Mouse (Mus musculus): Measurements from ENCODE around the gene Cep72. TPM values are rescaled to one million over a fixed set of nuclear protein-coding genes. Genes with fewer than 3 reads are reported as not detected.
"Not testable (repeated sequence)": the region's sequence is repeated elsewhere in the genome, so short reads cannot be mapped to it uniquely, and the experiment has no call there.

Gene Cep72
- polyA plus RNA-seq, 1 experiment from 2014 or later: 25.2 TPM

GRCm38 (mm10) chr13:74095936-74096335, 33.8 kb upstream of the Cep72 start:
- Histone ChIP-seq H3K27ac (replicated peaks; ENCODE audit: low read depth, low read length) (no peak overlapping the region), H3K4me1 (ENCODE audit: control insufficient read depth, insufficient read depth, low read length) (no peaks in the 10 kb centered on the region), H3K36me3 (replicated peaks; ENCODE audit: control insufficient read depth, insufficient read depth, low read depth, low read length) (no peaks in the 10 kb centered on the region), H3K4me3 (ENCODE audit: low read depth, low read length) (no peak overlapping the region), H3K4me2 (ENCODE audit: low read depth, low read length) (no peak overlapping the region), H3K9me3 (replicated peaks; ENCODE audit: control insufficient read depth, low read length) (no peaks in the 10 kb centered on the region), H3K27me3 (ENCODE audit: control insufficient read depth, insufficient read depth, low read length) (no peaks in the 10 kb centered on the region), H3K9ac (replicated peaks; ENCODE audit: low read length) (no peak overlapping the region)
- WGBS: 62% methylated on average over 2 of the region's 2 CpGs
- DNase-seq (ENCODE audit: low spot score) (no peak), ATAC-seq (replicated peaks; ENCODE audit: insufficient number of reproducible peaks, low FRiP score, low TSS enrichment, low read depth) (no peak)

GRCm38 (mm10) chr13:74090265-74090664, 28.2 kb upstream of the Cep72 start:
- no peak overlapping the region for H3K4me2 ChIP-seq (ENCODE audit: low read depth, low read length)
- H3K27me3 ChIP-seq (ENCODE audit: control insufficient read depth, insufficient read depth, low read length): no peaks in the 10 kb centered on the region
- H3K36me3 ChIP-seq (replicated peaks; ENCODE audit: control insufficient read depth, insufficient read depth, low read depth, low read length): no peaks in the 10 kb centered on the region
- DNase-seq (ENCODE audit: low spot score) (no peak), ATAC-seq (replicated peaks; ENCODE audit: insufficient number of reproducible peaks, low FRiP score, low TSS enrichment, low read depth) (no peak)
- no peak overlapping the region for H3K4me3 ChIP-seq (ENCODE audit: low read depth, low read length)
- H3K4me1 ChIP-seq (ENCODE audit: control insufficient read depth, insufficient read depth, low read length): no peaks in the 10 kb centered on the region
- H3K9me3 ChIP-seq (replicated peaks; ENCODE audit: control insufficient read depth, low read length): no peaks in the 10 kb centered on the region
- no peak overlapping the region for H3K9ac ChIP-seq (replicated peaks; ENCODE audit: low read length)
- WGBS: 78% methylated on average over 3 of the region's 3 CpGs
- H3K27ac ChIP-seq (replicated peaks; ENCODE audit: low read depth, low read length): no peak overlapping the region

- no peak for DNase-seq (ENCODE audit: low spot score)
- H3K27ac ChIP-seq (replicated peaks; ENCODE audit: low read depth, low read length): no peak overlapping the region
- H3K36me3 ChIP-seq (replicated peaks; ENCODE audit: control insufficient read depth, insufficient read depth, low read depth, low read length): no peaks in the 10 kb centered on the region
- no peak for ATAC-seq (replicated peaks; ENCODE audit: insufficient number of reproducible peaks, low FRiP score, low TSS enrichment, low read depth)
- WGBS: 90% methylated on average over 7 of the region's 7 CpGs
- H3K4me3 ChIP-seq (ENCODE audit: low read depth, low read length): no peak overlapping the region
- H3K9ac ChIP-seq (replicated peaks; ENCODE audit: low read length): no peak overlapping the region
- no peaks in the 10 kb centered on the region for H3K27me3 ChIP-seq (ENCODE audit: control insufficient read depth, insufficient read depth, low read length)
- H3K9me3 ChIP-seq (replicated peaks; ENCODE audit: control insufficient read depth, low read length): no peaks in the 10 kb centered on the region
- no peak overlapping the region for H3K4me2 ChIP-seq (ENCODE audit: low read depth, low read length)
- H3K4me1 ChIP-seq (ENCODE audit: control insufficient read depth, insufficient read depth, low read length): no peaks in the 10 kb centered on the region
These were observed 11.3 kb upstream of the Cep72 start for GRCm38 (mm10) chr13:74073369-74073768.

- ATAC-seq (replicated peaks; ENCODE audit: insufficient number of reproducible peaks, low FRiP score, low TSS enrichment, low read depth) (no peak), DNase-seq (ENCODE audit: low spot score) (no peak)
- Histone ChIP-seq H3K9ac (replicated peaks; ENCODE audit: low read length) (no peak overlapping the region), H3K4me1 (ENCODE audit: control insufficient read depth, insufficient read depth, low read length) (no peaks in the 10 kb centered on the region), H3K4me2 (ENCODE audit: low read depth, low read length) (no peak overlapping the region), H3K4me3 (ENCODE audit: low read depth, low read length) (no peak overlapping the region), H3K27me3 (ENCODE audit: control insufficient read depth, insufficient read depth, low read length) (no peaks in the 10 kb centered on the region), H3K27ac (replicated peaks; ENCODE audit: low read depth, low read length) (no peak overlapping the region), H3K36me3 (replicated peaks; ENCODE audit: control insufficient read depth, insufficient read depth, low read depth, low read length) (no peaks in the 10 kb centered on the region), H3K9me3 (replicated peaks; ENCODE audit: control insufficient read depth, low read length) (no peaks in the 10 kb centered on the region)
- 59% methylated on average over 3 of the region's 3 CpGs for WGBS
These were observed 9.6 kb upstream of the Cep72 start for GRCm38 (mm10) chr13:74071714-74072113.

GRCm38 (mm10) chr13:74071244-74071643, 9.1 kb upstream of the Cep72 start:
- H3K36me3 ChIP-seq (replicated peaks; ENCODE audit: control insufficient read depth, insufficient read depth, low read depth, low read length); H3K9me3 ChIP-seq (replicated peaks; ENCODE audit: control insufficient read depth, low read length); H3K27me3 ChIP-seq (ENCODE audit: control insufficient read depth, insufficient read depth, low read length); ATAC-seq (replicated peaks; ENCODE audit: insufficient number of reproducible peaks, low FRiP score, low TSS enrichment, low read depth); H3K4me2 ChIP-seq (ENCODE audit: low read depth, low read length); H3K4me1 ChIP-seq (ENCODE audit: control insufficient read depth, insufficient read depth, low read length); DNase-seq (ENCODE audit: low spot score); H3K4me3 ChIP-seq (ENCODE audit: low read depth, low read length); H3K27ac ChIP-seq (replicated peaks; ENCODE audit: low read depth, low read length); H3K9ac ChIP-seq (replicated peaks; ENCODE audit: low read length): not testable (repeated sequence)
- WGBS: 71% methylated on average over 1 of the region's 1 CpGs

GRCm38 (mm10) chr13:74066576-74066975, 4.5 kb upstream of the Cep72 start:
- H3K4me3 ChIP-seq (ENCODE audit: low read depth, low read length): no peak overlapping the region
- no peak for ATAC-seq (replicated peaks; ENCODE audit: insufficient number of reproducible peaks, low FRiP score, low TSS enrichment, low read depth)
- H3K9me3 ChIP-seq (replicated peaks; ENCODE audit: control insufficient read depth, low read length): no peaks in the 10 kb centered on the region
- 84% methylated on average over 1 of the region's 1 CpGs for WGBS
- H3K4me1 ChIP-seq (ENCODE audit: control insufficient read depth, insufficient read depth, low read length): no peaks in the 10 kb centered on the region
- no peak overlapping the region for H3K9ac ChIP-seq (replicated peaks; ENCODE audit: low read length)
- no peak overlapping the region for H3K27ac ChIP-seq (replicated peaks; ENCODE audit: low read depth, low read length)
- H3K27me3 ChIP-seq (ENCODE audit: control insufficient read depth, insufficient read depth, low read length): no peaks in the 10 kb centered on the region
- no peaks in the 10 kb centered on the region for H3K36me3 ChIP-seq (replicated peaks; ENCODE audit: control insufficient read depth, insufficient read depth, low read depth, low read length)
- DNase-seq (ENCODE audit: low spot score): no peak
- H3K4me2 ChIP-seq (ENCODE audit: low read depth, low read length): no peak overlapping the region

- Histone ChIP-seq H3K4me1 (ENCODE audit: control insufficient read depth, insufficient read depth, low read length) (no peaks in the 10 kb centered on the region), H3K27me3 (ENCODE audit: control insufficient read depth, insufficient read depth, low read length) (no peaks in the 10 kb centered on the region), H3K27ac (replicated peaks; ENCODE audit: low read depth, low read length) (no peak overlapping the region), H3K4me2 (ENCODE audit: low read depth, low read length) (no peak overlapping the region), H3K36me3 (replicated peaks; ENCODE audit: control insufficient read depth, insufficient read depth, low read depth, low read length) (no peaks in the 10 kb centered on the region), H3K9ac (replicated peaks; ENCODE audit: low read length) (no peak overlapping the region), H3K4me3 (ENCODE audit: low read depth, low read length) (no peak overlapping the region), H3K9me3 (replicated peaks; ENCODE audit: control insufficient read depth, low read length) (no peaks in the 10 kb centered on the region)
- DNase-seq (ENCODE audit: low spot score): no peak
- no peak for ATAC-seq (replicated peaks; ENCODE audit: insufficient number of reproducible peaks, low FRiP score, low TSS enrichment, low read depth)
- WGBS: 84% methylated on average over 1 of the region's 1 CpGs
These were observed 1.4 kb upstream of the Cep72 start for GRCm38 (mm10) chr13:74063340-74064050.

GRCm38 (mm10) chr13:74062378-74063128, 454 bp upstream of the Cep72 start:
- Histone ChIP-seq H3K27ac (replicated peaks; ENCODE audit: low read depth, low read length) (no peak overlapping the region), H3K36me3 (replicated peaks; ENCODE audit: control insufficient read depth, insufficient read depth, low read depth, low read length) (no peaks in the 10 kb centered on the region), H3K9ac (replicated peaks; ENCODE audit: low read length) (no peak overlapping the region), H3K4me3 (ENCODE audit: low read depth, low read length) (peak overlapping the region; percentile 72), H3K27me3 (ENCODE audit: control insufficient read depth, insufficient read depth, low read length) (no peaks in the 10 kb centered on the region), H3K4me2 (ENCODE audit: low read depth, low read length) (peak overlapping the region; percentile 37), H3K9me3 (replicated peaks; ENCODE audit: control insufficient read depth, low read length) (no peaks in the 10 kb centered on the region), H3K4me1 (ENCODE audit: control insufficient read depth, insufficient read depth, low read length) (no peaks in the 10 kb centered on the region)
- no peak; the same call in 1 of the 2 replicates for ATAC-seq (replicated peaks; ENCODE audit: insufficient number of reproducible peaks, low FRiP score, low TSS enrichment, low read depth)
- 26% methylated on average over 11 of the region's 11 CpGs for WGBS
- DNase-seq (ENCODE audit: low spot score): no peak
